Mouse (Mus musculus) cerebellum, adult 18-20 months (tissue): Measurements from ENCODE around the gene Msx3.

ENCODE experiments used
- DNase-seq, 2 experiments: peaks; one replicate each; pipeline ENCODE4 v3.0.0; 2021

Gene Msx3

DNA sequence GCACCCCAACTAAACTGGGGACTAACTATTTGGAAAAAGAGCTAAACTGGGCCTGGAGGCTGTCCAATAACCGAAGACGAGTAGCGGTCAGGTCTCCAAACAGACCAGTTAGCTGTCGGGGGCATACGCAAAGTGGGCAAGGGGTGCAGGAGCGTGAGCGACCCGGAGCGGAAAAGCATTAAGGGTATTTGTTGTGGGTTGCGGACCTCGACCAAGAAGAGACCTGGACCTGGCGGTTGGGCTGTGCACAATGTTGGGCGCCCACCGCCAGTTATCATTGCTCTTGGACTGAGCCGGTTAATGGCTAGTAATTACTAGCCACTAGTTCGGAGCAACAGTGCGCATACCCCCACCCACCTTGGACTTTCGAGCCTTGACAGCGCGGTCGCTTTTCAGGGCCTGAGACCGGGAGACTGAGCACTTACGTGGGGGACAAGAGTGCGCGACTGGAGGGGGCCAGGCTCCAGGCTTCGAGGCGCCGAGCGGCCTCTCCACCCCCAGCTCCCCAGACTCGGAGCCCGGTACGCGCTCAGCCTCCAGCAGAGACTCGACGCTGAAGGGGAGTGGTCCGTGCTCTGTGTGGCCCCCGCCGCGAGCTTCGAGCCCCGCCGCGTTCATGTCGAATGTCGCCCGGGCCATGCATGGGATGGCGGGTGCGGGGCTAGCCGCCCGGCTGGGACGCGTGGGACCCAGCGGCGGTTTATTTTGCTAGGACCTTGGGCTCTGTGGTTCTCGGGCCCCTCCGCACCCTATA, at the start of gene Msx3:
TSS of gene Msx3 (minus strand) at position 729 of the 754 bp plus-strand sequence.
- DNase-seq, result no peak

GRCm38 (mm10) chr7:140098466-140098865, 49.6 kb upstream of the Msx3 start:
- DNase-seq, result no peak

- no peak for DNase-seq
Measured at GRCm38 (mm10) chr7:140096055-140096454, 47.2 kb upstream of the Msx3 start.

GRCm38 (mm10) chr7:140095556-140095955, 46.7 kb upstream of the Msx3 start:
- DNase-seq, result no peak

- no peak for DNase-seq
Measured at GRCm38 (mm10) chr7:140094954-140095353, 46.1 kb upstream of the Msx3 start.

DNA sequence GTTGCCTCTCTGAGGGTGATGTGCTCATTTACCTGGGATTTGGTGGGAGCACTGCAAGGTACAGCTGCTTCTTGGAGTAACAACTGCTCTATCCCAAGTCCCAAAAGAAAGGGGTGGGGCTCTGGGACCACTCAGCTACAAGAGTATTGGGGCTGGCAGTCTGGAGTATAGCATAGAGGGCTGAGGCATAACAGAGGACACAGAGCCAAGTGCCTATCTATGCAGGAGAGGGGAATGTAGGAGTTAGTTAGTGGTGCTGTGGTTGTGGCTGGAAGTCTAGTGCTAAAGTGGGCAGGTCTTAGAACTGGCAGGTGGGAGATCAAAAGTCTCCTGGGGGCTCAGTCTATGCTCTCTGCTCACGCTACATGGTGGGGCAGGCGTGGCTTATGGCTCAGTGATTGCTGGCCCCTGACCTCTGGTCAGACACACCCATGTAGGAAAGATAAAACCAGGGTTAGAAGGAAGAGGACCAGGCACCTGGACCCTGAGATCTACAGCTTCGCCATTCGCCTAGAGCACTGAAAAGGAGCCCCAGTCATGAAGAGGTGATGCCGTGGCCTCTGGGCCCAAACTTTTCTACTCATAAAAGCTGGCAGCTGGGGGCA, 44.1 kb upstream of the Msx3 start, which contains the start of gene Prap1:
TSS of gene Prap1 (plus strand) at position 472 of the 605 bp plus-strand sequence.
- DNase-seq, result no peak

DNA sequence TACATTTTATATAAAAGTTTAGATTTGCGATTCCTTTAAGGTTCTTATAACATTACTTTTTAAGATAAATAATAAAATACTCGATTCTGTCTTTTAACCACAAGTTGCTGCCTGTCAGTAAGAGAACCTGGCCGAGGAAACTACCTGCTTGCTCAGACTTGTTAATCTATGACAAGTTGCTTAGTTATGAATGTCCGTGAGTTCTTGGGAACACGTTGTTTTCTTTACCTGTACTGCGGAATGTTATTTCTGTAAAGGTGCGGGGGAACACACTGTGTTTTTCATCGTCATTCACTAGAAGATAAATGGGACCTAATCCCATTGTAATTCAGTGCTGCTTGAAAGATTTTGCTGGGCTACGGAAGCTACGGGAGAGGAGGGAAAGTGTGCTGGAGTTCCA, 41.7 kb upstream of the Msx3 start:
- DNase-seq, result no peak

- DNase-seq, result peak; percentile 81 to 86
Measured at GRCm38 (mm10) chr7:140082242-140082678, 33.4 kb upstream of the Msx3 start, which contains the start of gene Caly. Gene Caly (minus strand): TSS chr7:140082548.

- peak; percentile 62 to 70 for DNase-seq
Measured at GRCm38 (mm10) chr7:140081408-140082241, 32.7 kb upstream of the Msx3 start.

DNA sequence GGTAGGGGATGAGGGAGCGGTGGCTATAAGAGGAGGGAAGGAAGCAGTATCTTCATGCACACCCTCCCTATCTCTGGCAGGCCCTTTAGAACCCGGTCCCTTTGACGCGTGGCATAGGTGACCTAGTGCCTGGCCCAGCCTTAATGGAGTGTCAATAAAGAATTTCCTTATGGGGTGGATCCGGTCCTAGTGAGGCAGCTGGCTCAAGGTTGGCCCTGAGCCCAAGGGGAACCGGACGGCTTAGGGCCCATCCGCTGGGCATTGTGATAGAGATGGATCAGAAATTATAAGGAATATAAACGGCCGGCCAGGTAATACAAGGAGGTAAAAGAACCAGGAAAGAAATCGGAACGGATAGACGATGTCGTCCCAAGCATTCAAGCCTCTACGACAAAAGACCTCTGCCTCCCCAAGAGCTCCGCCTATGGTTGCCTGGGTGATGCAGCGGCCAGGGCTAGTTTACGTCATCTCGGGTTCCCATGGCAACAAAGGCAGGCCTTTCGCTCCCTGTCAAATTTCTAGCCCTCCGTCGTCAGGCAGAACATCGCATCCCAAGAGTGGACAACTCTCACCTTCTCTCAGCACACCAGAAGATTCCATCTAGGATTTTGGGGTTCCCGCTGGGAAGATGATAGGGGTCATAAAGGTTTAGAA, 31.7 kb upstream of the Msx3 start:
- peak; percentile 94 to 98 for DNase-seq

- DNase-seq, result peak; percentile 78 to 90
Measured at GRCm38 (mm10) chr7:140078711-140079110, 29.8 kb upstream of the Msx3 start.

GRCm38 (mm10) chr7:140077698-140078097, 28.8 kb upstream of the Msx3 start:
- no peak for DNase-seq

DNA sequence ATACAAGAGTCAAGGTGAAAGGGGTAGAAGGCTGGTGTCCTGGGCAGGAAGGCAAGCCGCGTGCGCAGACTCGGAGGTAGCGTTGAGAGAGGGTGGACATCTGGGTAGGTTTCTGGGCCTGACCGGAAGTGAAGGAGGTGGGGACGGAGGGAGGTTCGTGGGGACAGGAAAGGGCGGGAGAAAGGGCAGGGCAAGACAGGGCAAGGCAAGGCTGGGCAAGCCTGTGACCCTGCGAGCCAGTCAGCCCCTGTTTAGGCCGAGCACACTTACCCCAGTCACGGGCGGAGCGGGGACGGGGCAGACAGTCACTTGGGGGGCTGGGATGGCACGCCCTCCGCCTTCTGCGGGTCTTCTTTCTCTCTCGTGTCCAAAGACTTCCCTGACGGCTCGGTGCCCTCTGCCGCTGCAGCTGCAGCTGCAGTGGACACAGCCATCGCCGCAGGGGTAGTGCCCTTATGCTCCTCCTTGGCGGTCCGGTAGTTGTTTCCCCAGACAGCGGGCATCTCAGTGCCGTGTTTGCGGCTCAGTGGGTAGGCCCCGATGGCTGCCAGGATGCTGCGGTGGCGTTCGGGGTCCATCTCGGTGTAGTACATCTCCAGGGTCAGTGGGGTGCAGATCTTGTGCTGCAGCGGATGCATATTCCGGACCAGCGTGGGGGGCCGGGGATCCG, 21.3 kb upstream of the Msx3 start:
- no peak for DNase-seq

GRCm38 (mm10) chr7:140067397-140067796, 18.5 kb upstream of the Msx3 start:
- DNase-seq, result no peak

DNA sequence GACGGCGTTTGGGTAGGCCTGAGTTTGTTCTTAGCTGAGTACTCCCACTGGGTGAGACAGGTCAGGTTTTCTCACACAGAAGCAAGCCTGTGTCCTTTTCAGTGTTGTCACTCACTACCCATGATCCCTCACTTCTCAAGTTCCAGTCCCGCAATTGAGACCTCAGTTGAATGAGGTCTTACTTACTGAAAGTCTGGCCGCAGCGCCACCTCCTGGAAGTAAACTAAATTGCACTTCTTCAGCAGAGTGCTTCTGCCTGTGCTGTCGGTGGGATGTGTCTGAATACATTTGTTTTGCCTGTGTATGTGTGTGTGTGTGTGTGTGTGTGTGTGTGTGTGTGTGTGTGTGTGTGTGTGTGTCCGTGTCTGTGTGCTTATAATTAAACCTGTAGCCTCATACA, 14.2 kb upstream of the Msx3 start:
- DNase-seq, result peak; percentile 72 to 74

DNA sequence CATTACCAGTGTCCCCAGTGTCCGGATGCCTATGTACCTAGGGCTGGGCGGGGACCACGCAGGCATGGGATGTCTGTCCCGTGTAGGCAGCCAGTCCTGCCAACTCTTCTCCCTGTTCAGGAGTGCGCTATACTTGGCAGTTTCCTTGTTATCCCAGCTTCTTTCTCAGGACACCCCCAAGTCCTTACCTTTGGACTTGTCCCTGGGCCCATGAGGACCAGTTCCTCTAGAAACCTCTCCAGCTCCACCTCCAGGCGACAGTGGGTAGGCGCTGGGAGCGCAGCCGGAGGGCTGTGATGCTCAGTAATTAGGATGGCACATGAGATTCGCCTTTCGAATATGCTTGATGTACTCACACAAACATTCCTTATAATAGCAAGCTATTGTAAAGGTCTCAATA, 13.4 kb upstream of the Msx3 start:
- DNase-seq, result peak in 1 of 2 experiments; percentile 34

DNA sequence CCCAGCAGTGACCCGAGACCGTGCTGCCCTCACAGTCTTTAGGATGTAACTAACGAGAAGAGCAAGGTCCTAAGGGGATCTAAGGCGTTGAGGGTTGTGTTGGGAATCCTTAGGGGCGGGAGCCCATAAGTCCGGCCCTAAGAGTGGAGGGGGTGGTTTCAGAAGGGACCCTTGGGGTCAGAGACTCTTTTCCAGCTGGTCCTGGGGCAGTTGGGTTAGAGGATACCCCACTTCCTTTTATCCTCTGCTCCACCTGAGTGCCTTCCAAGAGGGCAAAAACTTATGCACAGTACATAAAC, 12.9 kb upstream of the Msx3 start:
- no peak for DNase-seq

GRCm38 (mm10) chr7:140060936-140061831, 12.3 kb upstream of the Msx3 start:
- peak; percentile 23 to 32 for DNase-seq

- DNase-seq, result no peak
Measured at GRCm38 (mm10) chr7:140059601-140060000, 10.7 kb upstream of the Msx3 start.

DNA sequence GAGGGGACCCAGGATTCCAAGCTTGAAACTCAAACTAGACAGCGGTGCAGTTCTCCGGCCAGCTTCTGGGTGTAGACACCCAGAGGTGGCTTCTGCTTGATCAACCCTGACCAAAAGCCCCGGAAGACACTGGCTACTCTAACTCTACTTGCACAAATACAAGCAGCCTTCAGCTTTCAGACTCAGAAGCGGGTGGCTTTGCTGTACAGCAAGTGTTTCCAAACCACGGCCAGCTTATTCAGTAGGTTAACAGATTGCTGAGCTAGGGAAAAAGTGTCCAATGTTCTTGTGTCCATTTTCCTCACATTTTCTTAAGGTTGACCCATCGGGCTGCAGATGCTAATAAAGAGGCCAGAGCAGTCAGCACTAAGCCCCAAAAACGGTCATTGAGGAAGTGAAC, 9.6 kb upstream of the Msx3 start:
- no peak for DNase-seq
